Mouse (Mus musculus) hindbrain, embryonic 16.5 days (tissue): ENCODE measurements at regions not wholly inside any gene's neighbourhood (a gene's known extent, or its start where the extent isn't known, plus 50 kb on each side); places are given as distances from the start of the nearest gene placed in this dataset.

Experiments
- ATAC-seq: fragments of 200-750 bp; cut with Nextera tagmentation; 2 replicates; pipeline ENCODE4 v1.8.0; 2017; ENCODE audit warnings: moderate TSS enrichment, moderate library complexity
- H3K27ac ChIP-seq: fragments of 300-500 bp; sonication (generic); 2 replicates; pipeline ENCODE4 v1.5.1; 2014; ENCODE audit warnings: low read depth, mild to moderate bottlenecking, control low read depth, low read length, moderate library complexity
- H3K27me3 ChIP-seq: fragments of 300-500 bp; sonication (generic); replicated peaks from 2 replicates; pipeline ENCODE4 v1.6.1; 2014; ENCODE audit warnings: low read length; ENCODE audit not compliant: control insufficient read depth, insufficient read depth
- H3K36me3 ChIP-seq: fragments of 300-500 bp; sonication (generic); 2 replicates; pipeline ENCODE4 v1.6.1; 2014; ENCODE audit warnings: mild to moderate bottlenecking, low read length, moderate library complexity, mixed read lengths; ENCODE audit not compliant: control insufficient read depth, insufficient read depth
- H3K4me1 ChIP-seq: fragments of 300-500 bp; sonication (generic); 2 replicates; pipeline ENCODE4 v1.6.1; 2014; ENCODE audit warnings: low read depth, low read length; ENCODE audit not compliant: control insufficient read depth, insufficient read depth
- H3K4me2 ChIP-seq: fragments of 300-500 bp; sonication (generic); 2 replicates; pipeline ENCODE4 v1.6.1; 2014; ENCODE audit warnings: mild to moderate bottlenecking, low read length, control low read depth, moderate library complexity
- H3K4me3 ChIP-seq: fragments of 300-500 bp; sonication (generic); 2 replicates; pipeline ENCODE4 v1.5.1; 2014; ENCODE audit warnings: mild to moderate bottlenecking, low read length, control low read depth, moderate library complexity
- H3K9ac ChIP-seq: fragments of 300-500 bp; sonication (generic); 2 replicates; pipeline ENCODE4 v1.6.1; 2014; ENCODE audit warnings: low read depth, mild to moderate bottlenecking, control low read depth, low read length, moderate library complexity
- H3K9me3 ChIP-seq: fragments of 300-500 bp; sonication (generic); 2 replicates; pipeline ENCODE4 v1.6.1; 2014; ENCODE audit warnings: mild to moderate bottlenecking, low read length, moderate library complexity; ENCODE audit not compliant: control insufficient read depth
- WGBS: fragments of 180-500 bp; shearing (Covaris S2); extraction: QIAGEN DNeasy Blood & Tissue Kit; methylation state at CpG from one replicate; pipeline ENCODE4 v1.1.7; 2014; 5-methylcytosine and 5-hydroxymethylcytosine counted together

GRCm38 (mm10) chr3:155409371-155409770 is 316.1 kb downstream of the Lrriq3 start:
- WGBS: 64% methylated on average over 2 of the region's 2 CpGs
- no peak overlapping the region for H3K4me2 ChIP-seq
- H3K27me3 ChIP-seq: no peaks in the 10 kb centered on the region
- H3K4me1 ChIP-seq: no peaks in the 10 kb centered on the region
- ATAC-seq: no peak
- no peak overlapping the region for H3K9ac ChIP-seq
- H3K36me3 ChIP-seq: no peaks in the 10 kb centered on the region
- no peak overlapping the region for H3K4me3 ChIP-seq
- H3K9me3 ChIP-seq: no peaks in the 10 kb centered on the region
- no peak overlapping the region for H3K27ac ChIP-seq

DNA sequence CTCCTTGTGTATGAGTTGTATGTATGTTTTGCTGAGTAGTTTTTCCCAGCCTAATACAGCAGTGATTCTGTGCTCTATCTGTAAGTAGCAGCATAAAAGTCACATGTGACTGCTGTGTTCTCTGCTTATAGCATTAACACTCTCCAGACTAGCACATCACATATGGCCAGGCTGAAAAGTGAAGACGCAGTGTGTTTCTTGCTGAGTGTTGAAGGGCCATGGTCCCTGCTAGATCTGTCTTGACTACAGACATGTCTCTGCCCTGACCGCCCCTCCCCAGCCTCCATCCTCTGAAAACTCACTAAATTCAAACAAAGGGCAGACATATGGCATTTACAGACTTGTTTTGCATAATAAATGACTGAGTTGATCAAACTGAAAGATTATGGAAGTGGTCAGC is 316.6 kb downstream of the Lrriq3 start:
- Histone ChIP-seq H3K9ac (no peak overlapping the region), H3K27ac (no peak overlapping the region), H3K27me3 (no peaks in the 10 kb centered on the region), H3K36me3 (no peaks in the 10 kb centered on the region), H3K4me1 (no peaks in the 10 kb centered on the region), H3K4me2 (no peak overlapping the region), H3K9me3 (no peaks in the 10 kb centered on the region), H3K4me3 (no peak overlapping the region)
- 77% methylated on average over 2 of the region's 2 CpGs for WGBS
- ATAC-seq: no peak

DNA sequence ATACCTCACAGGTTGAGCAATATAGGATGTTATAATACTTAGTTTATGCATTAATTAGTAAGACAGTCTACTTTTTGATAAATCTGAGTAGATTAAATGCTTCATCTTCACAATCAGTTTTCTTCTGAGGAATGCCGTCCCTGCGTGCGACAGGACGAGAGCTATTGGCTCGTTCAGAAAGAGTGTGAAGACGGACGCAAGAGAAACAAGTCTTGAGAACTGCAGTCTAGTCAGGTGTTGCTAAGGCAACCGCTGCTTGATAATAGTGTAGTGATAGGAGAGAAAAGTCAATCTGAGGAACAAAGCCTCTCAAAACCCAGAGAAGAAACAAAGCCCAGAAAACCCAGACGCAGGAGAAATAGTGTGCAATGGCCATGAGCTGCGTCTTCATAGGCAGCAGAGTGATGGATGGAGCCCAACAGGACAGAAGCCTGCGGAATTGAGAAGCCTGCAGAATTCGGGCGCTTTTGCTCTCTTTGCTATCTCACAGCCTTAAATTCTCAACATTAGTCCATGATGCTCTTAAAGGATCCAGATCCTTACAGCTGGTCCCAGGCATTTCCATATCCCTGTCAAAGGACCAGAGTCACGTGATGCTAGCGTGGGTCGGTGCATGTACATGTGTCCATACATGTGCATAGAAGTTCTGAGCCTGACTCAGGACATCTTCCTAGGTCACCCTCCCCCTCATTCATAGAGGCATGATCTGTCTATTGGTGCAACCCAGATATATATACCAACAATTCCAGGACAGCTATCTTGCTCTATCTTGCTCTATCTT is 366.7 kb downstream of the Lrriq3 start:
- Histone ChIP-seq H3K4me1 (no peaks in the 10 kb centered on the region), H3K27me3 (no peaks in the 10 kb centered on the region), H3K4me2 (peak overlapping the region; percentile 32), H3K9me3 (no peaks in the 10 kb centered on the region), H3K27ac (peak overlapping the region; percentile 54), H3K4me3 (no peak overlapping the region), H3K36me3 (no peaks in the 10 kb centered on the region), H3K9ac (no peak overlapping the region)
- ATAC-seq: peak; percentile 85
- 49% methylated on average over 16 of the region's 16 CpGs for WGBS

DNA sequence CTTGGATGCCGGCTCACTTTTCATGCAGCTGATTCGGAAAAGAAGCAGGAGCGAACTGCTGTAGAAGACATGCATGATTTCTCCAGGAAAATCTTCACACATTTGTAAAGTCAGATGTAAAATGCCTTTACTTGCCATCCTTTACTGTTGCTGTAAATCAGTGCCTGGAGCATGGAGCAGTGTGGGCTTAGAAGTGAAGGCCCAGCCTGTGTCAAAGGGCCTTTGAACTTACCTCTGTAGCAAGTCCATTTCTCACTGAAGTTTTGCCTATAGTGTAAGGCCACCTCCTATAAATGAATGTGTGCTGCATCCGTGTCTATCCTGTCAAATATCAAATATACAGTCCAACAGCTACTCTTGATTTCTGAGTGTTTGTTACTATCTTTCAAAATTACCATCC is 368.9 kb downstream of the Lrriq3 start:
- H3K9ac ChIP-seq: no peak overlapping the region
- H3K9me3 ChIP-seq: no peaks in the 10 kb centered on the region
- no peaks in the 10 kb centered on the region for H3K4me1 ChIP-seq
- no peaks in the 10 kb centered on the region for H3K36me3 ChIP-seq
- H3K4me2 ChIP-seq: no peak overlapping the region
- 77% methylated on average over 4 of the region's 4 CpGs for WGBS
- no peak overlapping the region for H3K4me3 ChIP-seq
- no peak for ATAC-seq
- H3K27ac ChIP-seq: no peak overlapping the region
- no peaks in the 10 kb centered on the region for H3K27me3 ChIP-seq

GRCm38 (mm10) chr3:155470742-155471141 is 377.5 kb downstream of the Lrriq3 start:
- Histone ChIP-seq H3K36me3 (no peaks in the 10 kb centered on the region), H3K4me1 (no peaks in the 10 kb centered on the region), H3K9ac (no peak overlapping the region), H3K4me2 (no peak overlapping the region), H3K27ac (no peak overlapping the region), H3K27me3 (no peaks in the 10 kb centered on the region), H3K4me3 (no peak overlapping the region), H3K9me3 (no peaks in the 10 kb centered on the region)
- WGBS: 89% methylated on average over 2 of the region's 2 CpGs
- ATAC-seq: no peak

DNA sequence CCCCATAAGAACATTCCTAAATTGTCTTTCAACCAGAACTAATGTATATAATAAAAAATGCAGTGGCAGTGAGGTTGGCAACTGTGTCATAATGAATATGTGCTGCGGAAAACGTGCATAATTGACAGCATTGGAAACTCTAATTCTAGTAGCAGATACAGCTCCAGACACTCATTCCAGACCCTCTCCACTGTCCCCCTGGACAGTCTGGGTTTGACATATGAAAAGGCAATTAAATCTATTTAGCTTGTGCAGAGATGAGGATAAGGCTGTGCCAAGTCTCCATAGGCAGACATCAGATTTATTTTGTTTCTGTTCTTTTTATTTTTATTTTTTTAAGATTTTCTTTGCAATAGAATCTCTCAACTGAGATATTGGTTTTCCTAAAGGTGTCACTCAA is 392.3 kb downstream of the Lrriq3 start:
- 31% methylated on average over 2 of the region's 2 CpGs for WGBS
- no peaks in the 10 kb centered on the region for H3K27me3 ChIP-seq
- no peaks in the 10 kb centered on the region for H3K36me3 ChIP-seq
- H3K4me2 ChIP-seq: no peak overlapping the region
- no peak overlapping the region for H3K27ac ChIP-seq
- no peaks in the 10 kb centered on the region; the same call in 1 of the 2 replicates for H3K4me1 ChIP-seq
- H3K9me3 ChIP-seq: no peaks in the 10 kb centered on the region
- H3K9ac ChIP-seq: no peak overlapping the region
- peak; percentile 40; the same call in 1 of the 2 replicates for ATAC-seq
- no peak overlapping the region for H3K4me3 ChIP-seq

- no peak overlapping the region for H3K9ac ChIP-seq
- H3K4me3 ChIP-seq: no peak overlapping the region
- H3K36me3 ChIP-seq: no peaks in the 10 kb centered on the region
- no peaks in the 10 kb centered on the region for H3K27me3 ChIP-seq
- no peak overlapping the region for H3K4me2 ChIP-seq
- H3K27ac ChIP-seq: no peak overlapping the region
- no peak for ATAC-seq
- 64% methylated on average over 8 of the region's 8 CpGs for WGBS
- no peaks in the 10 kb centered on the region for H3K9me3 ChIP-seq
- no peaks in the 10 kb centered on the region; the same call in 1 of the 2 replicates for H3K4me1 ChIP-seq
These were observed 394.8 kb downstream of the Lrriq3 start for GRCm38 (mm10) chr3:155487877-155488537.

DNA sequence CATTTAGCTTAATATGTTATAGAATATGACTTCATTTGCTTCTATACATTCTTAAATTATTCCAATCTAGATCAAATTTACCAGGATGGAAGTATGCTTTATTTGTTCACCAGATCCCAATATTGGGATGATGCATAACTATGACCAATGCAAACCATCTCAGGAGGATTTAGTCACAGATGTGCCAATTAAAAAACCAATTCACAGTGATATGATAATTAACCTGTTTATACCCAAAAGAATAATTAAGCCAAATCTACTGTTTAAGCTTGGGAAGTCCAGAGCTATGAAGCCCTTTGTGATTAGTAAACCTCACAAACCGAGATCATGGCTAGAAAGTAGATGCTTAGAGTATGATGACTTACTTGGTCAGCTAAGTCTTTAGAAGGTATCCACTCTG is 397.4 kb downstream of the Lrriq3 start:
- WGBS: 44% methylated on average over 1 of the region's 1 CpGs
- H3K4me2 ChIP-seq: no peak overlapping the region

DNA sequence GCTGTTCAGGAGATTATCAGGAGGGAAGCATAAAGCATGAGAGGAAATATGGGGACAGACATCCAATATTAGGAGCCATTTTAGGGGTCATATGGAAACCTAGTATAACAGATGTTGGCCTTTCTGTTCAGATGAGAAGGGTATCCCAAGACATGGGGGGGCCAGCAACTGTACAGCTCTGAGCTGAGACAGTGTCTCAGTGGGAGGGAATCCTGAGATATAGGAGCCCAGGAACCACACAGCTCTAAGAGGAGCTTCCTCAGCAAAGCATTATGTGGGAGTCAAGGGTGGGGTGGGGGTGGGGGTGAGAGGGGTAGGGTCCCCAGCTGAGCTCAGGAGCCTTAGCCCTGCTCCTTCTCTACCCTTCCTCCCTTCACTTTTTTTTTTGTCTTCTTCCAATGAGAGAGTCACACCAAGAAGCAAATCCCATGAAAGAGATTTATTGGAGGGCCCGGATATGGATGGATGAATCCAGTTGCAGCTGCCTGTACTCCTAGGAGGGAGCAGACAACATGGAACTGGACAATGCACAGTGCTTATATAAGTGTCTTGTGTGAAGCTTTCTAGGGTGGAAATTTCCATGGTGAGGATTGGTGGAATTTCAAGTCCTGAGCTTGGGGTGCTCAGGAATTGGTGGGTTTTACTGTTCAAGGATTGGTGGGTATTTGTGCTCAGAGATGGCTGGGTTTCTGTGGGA is 417.1 kb downstream of the Lrriq3 start:
- no peaks in the 10 kb centered on the region for H3K36me3 ChIP-seq
- no peak overlapping the region for H3K4me2 ChIP-seq
- no peak overlapping the region for H3K4me3 ChIP-seq
- no peaks in the 10 kb centered on the region for H3K4me1 ChIP-seq
- ATAC-seq: no peak
- no peak overlapping the region for H3K9ac ChIP-seq
- H3K9me3 ChIP-seq: no peaks in the 10 kb centered on the region
- whole genome bisulfite sequencing: 95% methylated on average over 1 of the region's 1 CpGs
- H3K27me3 ChIP-seq: no peaks in the 10 kb centered on the region
- H3K27ac ChIP-seq: no peak overlapping the region

More for the DNA sequence above, 397.4 kb downstream of the Lrriq3 start:
- Histone ChIP-seq H3K4me3 (no peak overlapping the region), H3K9me3 (no peaks in the 10 kb centered on the region), H3K4me1 (no peaks in the 10 kb centered on the region; the same call in 1 of the 2 replicates), H3K27me3 (no peaks in the 10 kb centered on the region), H3K27ac (no peak overlapping the region), H3K36me3 (no peaks in the 10 kb centered on the region), H3K9ac (no peak overlapping the region)
- no peak for ATAC-seq
